Mouse (Mus musculus) frontal cortex, postnatal 14 days (tissue): Measurements from ENCODE around the gene Kif26b.
A peak's percentile ranks its signal among the peaks of the same experiment; 100 is the strongest.

Experiments used
- DNase-seq, 2 experiments: peaks; one replicate each; pipeline ENCODE4 v3.0.0; 2022; ENCODE audit warnings: low spot score in 2 of 2

The Kif26b gene

GRCm38 (mm10) chr1:178528431-178529351 lies at the start of gene Kif26b:
Gene Kif26b (plus strand): TSS chr1:178529125.
- peak; percentile 35 to 53 for DNase-seq

GRCm38 (mm10) chr1:178483854-178484253 lies 45.1 kb upstream of the Kif26b start:
- no peak for DNase-seq

- DNase-seq: no peak
These were observed 43.6 kb upstream of the Kif26b start for GRCm38 (mm10) chr1:178485138-178485867.

GRCm38 (mm10) chr1:178485868-178486220 lies 43.1 kb upstream of the Kif26b start:
- no peak for DNase-seq

GRCm38 (mm10) chr1:178486828-178487227 lies 42.1 kb upstream of the Kif26b start:
- DNase-seq: peak; percentile 16 to 17

GRCm38 (mm10) chr1:178489127-178489526 lies 39.8 kb upstream of the Kif26b start:
- DNase-seq: no peak

- DNase-seq: no peak
These were observed 37.2 kb upstream of the Kif26b start for GRCm38 (mm10) chr1:178491733-178492132.

GRCm38 (mm10) chr1:178492493-178492892 lies 36.4 kb upstream of the Kif26b start:
- no peak for DNase-seq

- no peak for DNase-seq
These were observed 32.7 kb upstream of the Kif26b start for GRCm38 (mm10) chr1:178496186-178496585.

GRCm38 (mm10) chr1:178496841-178497240 lies 32.1 kb upstream of the Kif26b start:
- no peak for DNase-seq

GRCm38 (mm10) chr1:178506938-178507337 lies 22.0 kb upstream of the Kif26b start:
- DNase-seq: no peak

GRCm38 (mm10) chr1:178512323-178513031 lies 16.4 kb upstream of the Kif26b start:
- DNase-seq: no peak

- no peak for DNase-seq
These were observed 15.0 kb upstream of the Kif26b start for GRCm38 (mm10) chr1:178513954-178514353.

GRCm38 (mm10) chr1:178515839-178516238 lies 13.1 kb upstream of the Kif26b start:
- DNase-seq: no peak

GRCm38 (mm10) chr1:178522389-178522788 lies 6.5 kb upstream of the Kif26b start:
- no peak for DNase-seq

- DNase-seq: no peak
These were observed 5.8 kb upstream of the Kif26b start for GRCm38 (mm10) chr1:178523152-178523551.

GRCm38 (mm10) chr1:178527185-178527546 lies 1.8 kb upstream of the Kif26b start:
- peak; percentile 63 to 77 for DNase-seq

- peak; percentile 29 to 30 for DNase-seq
These were observed 1.2 kb upstream of the Kif26b start for GRCm38 (mm10) chr1:178527547-178528361.

- DNase-seq: peak; percentile 12 to 31
These were observed 781 bp downstream of the Kif26b start for GRCm38 (mm10) chr1:178529512-178530300.

GRCm38 (mm10) chr1:178530301-178531078 lies 1.6 kb downstream of the Kif26b start:
- peak; percentile 68 to 85 for DNase-seq
